Mouse (Mus musculus) CH12.LX (cell line): Measurements from ENCODE around the gene Fam210b. TPM values are rescaled to one million over a fixed set of nuclear protein-coding genes. Genes with fewer than 3 reads are reported as not detected.
A peak's percentile ranks its signal among the peaks of the same experiment; 100 is the strongest.

Experiments used
- DNase-seq: peaks from one replicate; pipeline ENCODE4 v3.0.0-alpha.2; 2013; ENCODE audit errors: extremely low read depth
- H3K27ac ChIP-seq: 2 replicates; pipeline ENCODE4 v1.5.1; 2012; ENCODE audit warnings: low read depth, mild to moderate bottlenecking, control low read depth, moderate library complexity; ENCODE audit not compliant: insufficient read depth
- H3K27me3 ChIP-seq: replicated peaks from 2 replicates; pipeline ENCODE3; 2012; ENCODE audit warnings: inconsistent platforms
- H3K36me3 ChIP-seq, 2 experiments: replicated peaks in 1 of 2; 2 replicates each; pipeline versions ENCODE3 to v1.6.1; 2012; ENCODE audit warnings: inconsistent platforms in 1 of 2, low read length in 1 of 2, mild to moderate bottlenecking in 1 of 2, mixed read lengths in 1 of 2, moderate library complexity in 1 of 2; ENCODE audit not compliant: control insufficient read depth in 1 of 2, insufficient read depth in 1 of 2
- H3K4me1 ChIP-seq, 2 experiments: 2 replicates each; pipeline ENCODE4 v1.6.1; 2012; ENCODE audit warnings: inconsistent platforms in 1 of 2, moderate library complexity in 1 of 2; ENCODE audit not compliant: insufficient read depth in 2 of 2, control insufficient read depth in 1 of 2
- H3K4me2 ChIP-seq: 2 replicates; pipeline ENCODE4 v1.6.1; 2012; ENCODE audit warnings: low read depth, mild to moderate bottlenecking, control low read depth; ENCODE audit not compliant: poor library complexity, insufficient read depth, severe bottlenecking
- H3K4me3 ChIP-seq, 3 experiments: fragments of 150-350 bp in 1 of 3; sonication (generic) in 1 of 3; replicated peaks in 1 of 3; 2 replicates each; pipeline versions ENCODE3 to v1.5.1; 2011 to 2012; ENCODE audit warnings: low read depth in 2 of 3, low read length in 2 of 3, mild to moderate bottlenecking in 2 of 3, moderate library complexity in 2 of 3, control low read depth in 1 of 3, improper control_type of control experiment in 1 of 3, inconsistent platforms in 1 of 3, mixed read lengths in 1 of 3; ENCODE audit not compliant: poor library complexity in 1 of 3
- H3K79me2 ChIP-seq: replicated peaks from 2 replicates; pipeline ENCODE4 v1.6.1; 2012; ENCODE audit warnings: mild to moderate bottlenecking, moderate library complexity; ENCODE audit not compliant: control insufficient read depth, poor library complexity, insufficient read depth, severe bottlenecking; ENCODE audit errors: extremely low read depth
- H3K9ac ChIP-seq: 2 replicates; pipeline ENCODE4 v1.6.1; 2012; ENCODE audit warnings: low read depth, mild to moderate bottlenecking, control low read depth, moderate library complexity; ENCODE audit not compliant: insufficient read depth
- H3K9me3 ChIP-seq: replicated peaks from 2 replicates; pipeline ENCODE3; 2012; ENCODE audit warnings: low read length, inconsistent platforms, mixed read lengths
- CHD2 ChIP-seq: IDR thresholded peaks from 2 replicates; pipeline ENCODE4 v1.6.1; 2011; ENCODE audit warnings: low read length, improper control_type of control experiment
- CTCF ChIP-seq, 2 experiments: IDR thresholded peaks in 1 of 2; conservative IDR thresholded peaks in 1 of 2; 2 replicates each; pipeline ENCODE4 v1.5.1; 2011 to 2012; ENCODE audit warnings: low read depth in 2 of 2, low read length in 2 of 2, improper control_type of control experiment in 1 of 2, inconsistent platforms in 1 of 2, mild to moderate bottlenecking in 1 of 2, moderate library complexity in 1 of 2
- EP300 ChIP-seq: IDR thresholded peaks from 2 replicates; pipeline ENCODE4 v1.6.1; 2011; ENCODE audit warnings: low read length, improper control_type of control experiment
- ETS1 ChIP-seq: conservative IDR thresholded peaks from 2 replicates; pipeline ENCODE4 v1.6.1; 2012; ENCODE audit warnings: low read depth, mild to moderate bottlenecking, inconsistent platforms, low read length, improper control_type of control experiment, moderate library complexity
- JUN ChIP-seq: IDR thresholded peaks from 2 replicates; pipeline ENCODE4 v1.6.1; 2011; ENCODE audit warnings: low read depth, mild to moderate bottlenecking, low read length, improper control_type of control experiment, moderate library complexity; ENCODE audit not compliant: insufficient read depth
- MEF2A ChIP-seq: IDR thresholded peaks from 2 replicates; pipeline ENCODE4 v1.6.1; 2014; ENCODE audit warnings: low read depth, mild to moderate bottlenecking, inconsistent platforms, low read length, improper control_type of control experiment, borderline replicate concordance
- NELFE ChIP-seq: IDR thresholded peaks from 2 replicates; pipeline ENCODE4 v1.6.1; 2011; ENCODE audit warnings: low read depth, low read length, improper control_type of control experiment
- NRF1 ChIP-seq: IDR thresholded peaks from 2 replicates; pipeline ENCODE4 v1.6.1; 2014; ENCODE audit warnings: low read depth, mild to moderate bottlenecking, inconsistent platforms, low read length, improper control_type of control experiment, moderate library complexity
- PAX5 ChIP-seq: IDR thresholded peaks from 2 replicates; pipeline ENCODE4 v1.6.1; 2012; ENCODE audit warnings: low read length, inconsistent platforms, mixed read lengths
- POLR2AphosphoS2 ChIP-seq: IDR thresholded peaks from 2 replicates; pipeline ENCODE4 v1.6.1; 2011; ENCODE audit warnings: low read depth, low read length, improper control_type of control experiment
- RAD21 ChIP-seq: IDR thresholded peaks from 2 replicates; pipeline ENCODE4 v1.6.1; 2011; ENCODE audit warnings: low read depth, mild to moderate bottlenecking, low read length, improper control_type of control experiment, moderate library complexity
- SIN3A ChIP-seq: IDR thresholded peaks from 2 replicates; pipeline ENCODE4 v1.6.1; 2012; ENCODE audit warnings: low read length, improper control_type of control experiment, inconsistent platforms
- SMC3 ChIP-seq: IDR thresholded peaks from 2 replicates; pipeline ENCODE4 v1.6.1; 2011; ENCODE audit warnings: low read depth, low read length, improper control_type of control experiment
- TBP ChIP-seq: conservative IDR thresholded peaks from 2 replicates; pipeline ENCODE4 v1.6.1; 2011; ENCODE audit warnings: low read depth, low read length, improper control_type of control experiment
- TCF12 ChIP-seq: IDR thresholded peaks from 2 replicates; pipeline ENCODE4 v1.6.1; 2014; ENCODE audit warnings: low read depth, mild to moderate bottlenecking, inconsistent platforms, low read length, improper control_type of control experiment
- USF2 ChIP-seq: conservative IDR thresholded peaks from 2 replicates; pipeline ENCODE4 v1.6.1; 2011; ENCODE audit warnings: low read depth, low read length, improper control_type of control experiment
- ZMIZ1 ChIP-seq: IDR thresholded peaks from 2 replicates; pipeline ENCODE4 v1.6.1; 2012; ENCODE audit warnings: low read depth, mild to moderate bottlenecking, inconsistent platforms, low read length, improper control_type of control experiment
- ZNF384 ChIP-seq: IDR thresholded peaks from 2 replicates; pipeline ENCODE4 v1.6.1; 2012; ENCODE audit warnings: low read depth, low read length, improper control_type of control experiment, inconsistent platforms
- dilution Hi-C: fragments of 300-500 bp; cut with MboI; formaldehyde crosslinking; loops from 2 replicates; pipeline ENCODE4 v1.14.3; 2020; ENCODE audit warnings: low sequenced_read_pairs; ENCODE audit not compliant: extremely low pct_unique_long_range_greater_than_20kb, extremely low pct_ligation_motif_present
- in situ Hi-C: fragments of 300-500 bp; cut with MboI; formaldehyde crosslinking; loops from 3 replicates; pipeline ENCODE4 v1.14.3; 2019; ENCODE audit warnings: low sequenced_read_pairs, low pct_ligation_motif_present, low pct_unique_long_range_greater_than_20kb, mixed read lengths
- polyA plus RNA-seq: library from polyadenylated mRNA; unstranded; fragments of >175 nt; gene quantifications from 2 replicates; pipeline ENCODE4 v1.2.1, GENCODE M21; 2012; ENCODE audit warnings: low read depth; ENCODE audit not compliant: insufficient read length
- total RNA-seq, 2 experiments: library from RNA; depleted of rRNA; stranded (reverse); fragments of 300-350 nt in 1 of 2; fragments of >200 nt in 1 of 2; gene quantifications; 2 replicates each; pipeline ENCODE4 v1.2.3; 2012 to 2014

Fam210b gene
- total and polyA plus RNA-seq, 3 experiments: 0.68 to 1.5 (median 1.2) TPM

DNA sequence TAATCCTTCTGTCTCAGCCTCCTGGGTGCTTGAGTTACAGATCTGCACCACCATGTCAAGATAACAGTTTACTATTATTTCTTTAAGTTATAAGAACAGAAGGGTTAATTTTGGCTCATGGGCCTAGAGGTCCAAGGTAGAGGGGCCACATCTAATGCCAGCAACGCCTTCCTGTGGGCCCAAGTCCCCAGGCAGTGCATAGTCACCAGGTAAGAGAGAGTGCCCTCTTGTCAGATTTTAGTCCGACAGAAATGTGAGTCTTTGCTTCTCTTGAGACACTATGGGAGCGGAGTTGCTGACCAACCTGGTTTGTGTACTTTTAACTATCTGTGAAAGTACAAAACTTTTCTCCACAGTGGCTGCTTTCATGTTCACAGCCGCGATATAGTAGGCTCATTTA lies 696 bp upstream of the Fam210b start:
- 0 out of 4 replicates have a peak, but pooled peaks cover 2 to 5% of the 10 kb centered on the region in 2 experiments for H3K4me1 ChIP-seq
- H3K9me3 ChIP-seq: peaks cover 5% of the 10 kb centered on the region
- no peak overlapping the region for H3K9ac ChIP-seq
- in situ Hi-C loops (no loop called here), dilution Hi-C loops (no loop called here)
- no peak for DNase-seq
- peak overlapping the region; percentile 96; the same call in 1 of the 2 replicates for H3K4me2 ChIP-seq
- H3K79me2 ChIP-seq: no peaks in the 10 kb centered on the region
- no peaks in the 10 kb centered on the region for H3K36me3 ChIP-seq
- peaks cover 46% of the 10 kb centered on the region for H3K27me3 ChIP-seq
- H3K27ac ChIP-seq: no peak overlapping the region
- no peak overlapping the region for H3K4me3 ChIP-seq
- TF ChIP-seq USF2 (no peak), ZMIZ1 (no peak), SMC3 (no peak), CHD2 (no peak), MEF2A (no peak), SIN3A (no peak), CTCF (conservative IDR thresholded peaks at IDR 0.05 in 1 of 2, IDR thresholded peaks at IDR 0.05 in 1 of 2; ENCODE audit: low read depth in 2 of 2, low read length in 2 of 2) (no peak)

DNA sequence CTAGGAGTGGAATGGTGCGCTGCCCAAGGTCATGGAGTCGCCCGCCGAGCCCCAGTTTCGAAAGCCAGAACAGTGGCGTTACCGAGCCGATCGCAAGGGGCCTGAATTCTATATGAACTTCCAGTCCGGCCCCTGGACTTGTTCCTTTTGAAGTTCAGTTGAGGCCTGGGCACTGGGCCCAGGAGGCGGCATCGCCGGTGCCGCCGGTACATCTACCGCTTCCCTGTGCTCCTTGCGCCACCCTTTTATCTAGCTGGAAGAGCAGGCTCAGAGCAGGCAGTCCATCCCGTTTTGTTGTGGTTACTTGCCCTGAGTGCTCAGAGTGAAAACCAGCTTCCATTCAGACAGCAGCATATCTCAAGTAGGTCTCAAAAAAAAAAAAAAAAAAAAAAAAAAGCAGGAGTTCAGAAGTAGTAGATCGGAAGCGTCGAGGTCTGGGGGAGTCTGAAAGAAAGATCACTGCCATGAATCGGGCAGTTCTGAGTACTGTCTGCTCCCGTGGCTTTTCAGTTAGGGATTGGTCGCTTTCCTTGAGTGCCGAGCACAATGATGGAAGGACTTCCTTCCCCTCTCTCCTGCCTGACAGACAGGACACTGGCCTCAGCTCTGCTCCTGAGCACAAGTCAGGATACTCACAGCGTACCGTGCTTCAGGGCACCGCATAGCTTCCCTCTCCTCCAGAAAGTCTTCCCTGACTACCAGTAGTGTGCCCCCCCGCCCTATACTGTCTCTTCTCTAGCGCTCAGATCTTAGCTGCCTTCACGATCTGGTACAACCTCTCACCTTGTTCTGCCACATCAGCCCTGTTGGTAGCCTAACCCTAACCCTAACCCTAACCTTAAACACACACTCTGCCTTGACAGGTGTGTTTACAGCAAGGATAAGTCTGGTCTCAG lies 917 bp downstream of the Fam210b start:
- TF ChIP-seq PAX5 (no peak), CTCF (conservative IDR thresholded peaks at IDR 0.05 in 1 of 2, IDR thresholded peaks at IDR 0.05 in 1 of 2; ENCODE audit: low read depth in 2 of 2, low read length in 2 of 2) (no peak), POLR2AphosphoS2 (no peak), ZNF384 (no peak), TBP (no peak), EP300 (no peak), ZMIZ1 (no peak), NELFE (no peak), MEF2A (no peak), ETS1 (no peak), SIN3A (no peak), TCF12 (no peak), USF2 (no peak), NRF1 (no peak), JUN (no peak), SMC3 (no peak), RAD21 (no peak)
- H3K9ac ChIP-seq: peak overlapping the region; percentile 8; the same call in 1 of the 2 replicates
- in situ Hi-C loops: no loop called here
- peaks cover 33% of the 10 kb centered on the region for H3K27me3 ChIP-seq
- no peak for DNase-seq
- no peaks in the 10 kb centered on the region for H3K36me3 ChIP-seq
- peaks cover 5% of the 10 kb centered on the region for H3K9me3 ChIP-seq
- no peaks in the 10 kb centered on the region for H3K79me2 ChIP-seq
- dilution Hi-C loops: no loop called here
- H3K4me2 ChIP-seq: peak overlapping the region; percentile 4; the same call in 1 of the 2 replicates
- peak overlapping the region; percentile 54 to 58 (median 54) for H3K4me3 ChIP-seq
- no peak overlapping the region for H3K27ac ChIP-seq
- H3K4me1 ChIP-seq: peaks cover 4 to 5% of the 10 kb centered on the region in 2 experiments; a peak in 1 of 4 replicates
